Mouse (Mus musculus) layer of hippocampus, adult 8-10 months (tissue): ENCODE results near the gene Oser1. TPM values are rescaled to one million over a fixed set of nuclear protein-coding genes. Genes with fewer than 3 reads are reported as not detected.
"Not testable (repeated sequence)": the region's sequence is repeated elsewhere in the genome, so short reads cannot be mapped to it uniquely, and the experiment has no call there.

Source experiments
- DNase-seq, 2 experiments: peaks; one replicate each; pipeline ENCODE4 v3.0.0; 2022; ENCODE audit warnings: low spot score in 2 of 2
- total RNA-seq, 4 experiments: library from RNA; stranded (reverse); gene quantifications; 2 replicates each; pipeline ENCODE4 v1.2.4; 2022

Oser1 gene
- total RNA-seq, 4 experiments from 2014 or later = 20.1 to 22.9 (median 22.6) TPM

GRCm38 (mm10) chr2:163444017-163444416 lies 19.5 kb upstream of the Oser1 start:
- DNase-seq = no peak

DNA sequence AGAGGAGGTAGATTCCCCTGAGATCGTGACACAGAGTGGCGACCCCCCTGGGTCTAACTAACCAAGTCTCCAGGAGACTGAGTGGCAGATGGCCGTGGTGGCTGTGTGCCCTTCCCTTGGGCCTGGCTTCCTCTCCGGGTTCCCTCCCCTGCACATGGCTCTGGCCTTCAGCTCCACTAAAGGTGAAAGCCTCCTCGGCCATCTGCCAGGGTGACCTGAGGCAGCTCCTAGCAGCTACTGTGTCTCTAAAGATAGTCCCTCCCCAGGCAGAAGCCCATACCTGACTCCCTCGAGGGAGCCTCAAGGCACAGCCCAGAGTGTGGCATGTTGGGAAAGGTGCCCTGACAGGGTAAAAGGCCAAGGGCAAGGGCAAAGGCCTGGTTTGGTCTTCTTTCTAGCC lies 19.0 kb upstream of the Oser1 start:
- no peak for DNase-seq

GRCm38 (mm10) chr2:163439488-163439887 lies 15.0 kb upstream of the Oser1 start:
- no peak for DNase-seq

GRCm38 (mm10) chr2:163438619-163439451 lies 14.3 kb upstream of the Oser1 start:
- no peak for DNase-seq

GRCm38 (mm10) chr2:163438246-163438618 lies 13.7 kb upstream of the Oser1 start, which contains the start of gene Gdap1l1:
Gdap1l1 (plus strand) TSS chr2:163438476.
- peak; percentile 69 to 80 for DNase-seq

GRCm38 (mm10) chr2:163437800-163438199 lies 13.3 kb upstream of the Oser1 start:
- DNase-seq = no peak

DNA sequence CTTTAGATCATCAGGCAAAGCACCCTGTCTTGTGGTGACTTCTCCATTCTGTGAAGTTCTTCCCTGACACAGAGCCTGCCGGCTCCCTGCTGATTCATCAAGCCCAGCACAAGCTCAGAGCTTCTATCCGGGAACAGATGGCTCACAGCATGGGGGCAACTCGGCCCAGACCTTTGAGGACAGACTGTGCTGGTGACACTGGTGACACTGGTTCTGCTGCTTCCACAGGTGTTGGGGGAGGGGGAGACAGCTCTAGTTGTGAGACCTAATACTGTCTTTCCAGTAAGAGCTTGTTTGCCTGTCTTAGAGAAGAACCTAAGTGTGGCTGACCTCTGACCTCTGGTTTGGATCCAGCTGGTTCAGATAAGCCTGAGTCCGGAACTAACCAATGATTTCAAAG lies 9.5 kb upstream of the Oser1 start:
- no peak for DNase-seq

DNA sequence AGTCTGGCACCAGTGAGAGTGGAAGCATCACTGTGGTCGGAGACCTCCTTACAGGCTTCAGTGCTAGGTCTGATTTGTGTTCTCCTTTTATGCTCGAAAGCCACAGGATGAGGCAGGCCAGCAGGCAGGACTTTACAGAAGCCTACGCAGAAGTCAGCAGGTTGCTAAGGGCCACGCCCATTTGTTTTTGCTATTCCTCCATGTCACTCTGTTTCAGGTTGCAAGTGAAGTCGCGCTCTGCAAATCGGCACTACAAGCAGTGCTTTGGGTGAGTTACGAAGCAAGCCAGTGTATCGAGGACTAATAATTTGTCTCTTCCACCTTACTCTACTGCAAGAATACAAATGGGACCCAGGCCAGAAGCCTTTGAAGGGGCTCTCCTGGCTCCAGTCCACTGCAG lies 6.8 kb upstream of the Oser1 start:
- no peak for DNase-seq

DNA sequence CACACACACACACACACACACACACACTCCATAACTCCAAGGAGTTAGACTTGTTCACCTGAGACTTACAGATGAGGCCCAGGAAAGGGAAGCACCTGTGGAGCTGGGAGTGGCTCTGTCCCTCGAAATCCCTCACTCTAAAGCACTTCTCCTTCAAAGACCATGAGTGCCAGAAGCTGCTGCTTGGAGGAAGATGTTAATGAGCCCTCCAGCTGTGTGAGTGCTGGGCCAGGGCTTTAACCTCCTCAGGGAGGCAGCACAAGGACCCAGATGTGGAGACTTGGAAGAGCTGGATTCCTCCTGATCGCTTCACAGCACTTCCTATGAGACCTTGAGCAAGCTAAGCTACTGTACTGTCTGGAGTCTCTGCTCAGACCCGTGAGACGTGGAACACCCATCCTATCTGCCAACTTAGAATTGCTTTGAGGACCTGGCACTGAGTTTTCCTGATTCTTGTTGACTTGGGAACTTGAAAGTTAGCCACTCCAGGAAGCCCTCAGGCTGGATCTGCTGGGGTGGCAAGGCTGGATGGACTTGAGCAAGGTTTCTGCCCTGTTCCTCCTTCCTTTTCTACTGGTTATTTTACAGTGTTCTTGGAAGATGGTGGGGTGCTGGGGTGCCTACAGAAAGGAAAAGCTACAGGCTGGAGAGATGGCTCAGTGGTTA lies 4.0 kb upstream of the Oser1 start:
- DNase-seq = no peak

DNA sequence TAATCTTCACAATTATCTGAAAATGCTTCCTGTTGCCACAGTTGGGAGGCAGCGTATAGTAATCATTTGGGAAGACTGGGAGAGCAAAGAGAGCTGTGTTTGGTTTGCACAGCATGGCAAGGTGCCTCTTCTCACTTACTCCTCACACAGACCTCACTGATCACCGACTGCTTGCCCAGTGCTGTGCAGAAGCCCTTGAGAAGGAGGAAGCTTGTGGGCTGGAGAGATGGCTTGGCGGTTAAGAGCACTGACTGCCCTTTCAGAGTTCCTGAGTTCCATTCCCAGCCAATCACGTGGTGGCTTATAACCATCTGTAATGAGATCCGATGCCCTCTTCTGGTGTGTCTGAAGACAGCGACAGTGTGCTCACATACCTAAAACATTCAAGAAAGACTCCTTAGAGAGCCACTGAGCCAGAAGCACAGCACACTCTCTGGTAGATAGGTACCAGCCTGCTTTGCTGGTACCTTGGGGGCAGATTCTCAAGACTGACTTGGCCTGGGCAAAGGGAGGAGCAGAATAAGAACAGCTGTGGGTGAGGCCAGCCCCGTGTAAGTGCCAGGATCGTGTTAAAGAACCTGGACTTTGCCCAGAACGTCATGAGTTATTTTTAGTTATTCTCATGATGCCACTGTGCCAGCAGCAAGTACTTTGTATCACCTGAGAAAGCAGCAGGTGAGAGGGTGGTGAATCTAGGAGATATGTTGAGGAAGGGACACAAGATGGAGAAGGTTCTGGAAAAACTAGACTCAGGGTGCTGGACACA lies 1.4 kb downstream of the Oser1 start:
- no peak for DNase-seq

DNA sequence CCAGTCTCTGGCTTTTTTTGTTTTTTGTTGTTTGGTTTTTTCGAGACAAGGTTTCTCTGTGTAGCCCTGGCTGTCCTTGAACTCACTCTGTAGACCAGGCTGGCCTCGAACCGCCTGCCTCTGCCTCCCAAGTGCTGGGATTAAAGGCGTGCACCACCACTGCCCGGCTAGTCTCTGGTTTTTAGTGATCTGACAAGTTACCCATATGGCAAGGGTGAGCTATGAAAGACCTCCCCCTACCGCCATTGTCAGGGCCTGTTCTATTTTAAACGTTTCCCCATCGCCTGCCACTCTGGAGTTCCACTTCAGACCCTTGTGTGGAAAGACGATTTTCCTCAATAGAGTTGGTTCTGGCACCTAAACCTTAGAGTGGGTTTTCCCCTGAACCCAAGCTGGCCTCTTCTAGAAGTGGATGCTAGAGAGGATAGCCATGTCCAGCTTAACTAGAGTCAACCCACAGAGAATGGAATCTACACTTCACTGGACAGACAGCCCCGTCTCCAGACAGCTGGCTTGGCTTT lies 4.1 kb downstream of the Oser1 start:
- no peak for DNase-seq

- DNase-seq = peak; percentile 99
These were observed 5.0 kb downstream of the Oser1 start for GRCm38 (mm10) chr2:163419346-163420045.

DNA sequence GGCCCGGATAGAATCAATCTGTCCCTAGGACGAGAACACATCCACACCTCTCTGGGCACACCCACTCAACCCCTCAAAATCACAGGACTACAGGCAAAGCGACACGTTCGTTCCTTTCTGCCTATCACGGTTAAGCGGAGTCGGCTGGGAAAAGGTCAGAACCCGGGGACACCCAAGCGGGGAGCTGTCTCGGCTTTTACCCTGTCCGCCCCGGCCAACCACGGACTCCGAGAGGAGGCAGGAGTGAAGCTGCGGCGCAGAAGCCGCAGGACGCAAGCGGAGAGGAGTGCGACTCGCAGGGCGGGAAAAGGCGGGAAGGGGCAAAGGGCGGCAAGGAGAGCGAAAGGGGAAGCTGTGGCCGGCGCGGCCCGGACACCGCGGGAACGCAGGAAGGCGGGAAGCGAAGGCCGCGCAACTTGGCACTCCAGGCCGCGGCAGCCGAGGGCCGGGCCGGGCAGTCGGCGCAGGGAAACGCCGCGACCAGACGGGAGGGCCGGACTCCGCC lies 5.6 kb downstream of the Oser1 start:
- no peak for DNase-seq

DNA sequence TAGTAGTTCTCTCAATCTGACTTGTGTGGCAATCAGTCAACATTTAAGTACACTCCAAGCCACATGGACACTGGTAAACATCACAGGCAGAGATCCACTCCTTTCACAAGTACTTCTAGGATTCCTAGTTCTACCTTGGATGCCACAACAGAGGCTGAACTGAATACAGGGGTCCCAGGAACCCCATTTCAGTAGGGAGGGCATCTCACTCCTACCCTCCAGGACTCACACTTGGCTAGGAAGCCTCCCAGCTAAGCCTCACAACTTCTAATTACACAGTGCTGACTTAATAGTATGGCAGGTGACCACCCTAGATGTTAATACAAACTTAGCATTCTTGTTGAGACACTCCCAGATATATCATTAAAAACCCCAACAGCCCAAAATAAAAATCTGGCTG lies 6.7 kb downstream of the Oser1 start:
- DNase-seq = no peak

DNA sequence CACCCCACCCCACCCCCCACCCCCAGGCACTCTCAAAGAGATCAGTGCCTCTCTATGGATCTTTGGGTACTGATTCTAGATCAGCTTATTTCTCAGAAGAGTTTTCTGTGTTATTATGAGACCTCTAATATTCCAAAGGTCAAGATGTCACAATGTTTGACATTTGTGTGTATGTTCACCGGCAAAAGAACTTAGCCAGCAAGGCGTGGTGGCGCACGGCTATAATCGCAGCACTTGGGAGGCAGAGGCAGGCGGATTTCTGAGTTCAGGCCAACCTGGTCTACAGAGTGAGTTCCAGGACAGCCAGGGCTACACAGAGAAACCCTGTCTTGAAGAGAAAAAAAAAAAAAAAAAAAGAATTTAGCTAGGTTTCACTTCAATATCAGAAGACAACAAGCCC lies 7.5 kb downstream of the Oser1 start:
- DNase-seq = no peak

DNA sequence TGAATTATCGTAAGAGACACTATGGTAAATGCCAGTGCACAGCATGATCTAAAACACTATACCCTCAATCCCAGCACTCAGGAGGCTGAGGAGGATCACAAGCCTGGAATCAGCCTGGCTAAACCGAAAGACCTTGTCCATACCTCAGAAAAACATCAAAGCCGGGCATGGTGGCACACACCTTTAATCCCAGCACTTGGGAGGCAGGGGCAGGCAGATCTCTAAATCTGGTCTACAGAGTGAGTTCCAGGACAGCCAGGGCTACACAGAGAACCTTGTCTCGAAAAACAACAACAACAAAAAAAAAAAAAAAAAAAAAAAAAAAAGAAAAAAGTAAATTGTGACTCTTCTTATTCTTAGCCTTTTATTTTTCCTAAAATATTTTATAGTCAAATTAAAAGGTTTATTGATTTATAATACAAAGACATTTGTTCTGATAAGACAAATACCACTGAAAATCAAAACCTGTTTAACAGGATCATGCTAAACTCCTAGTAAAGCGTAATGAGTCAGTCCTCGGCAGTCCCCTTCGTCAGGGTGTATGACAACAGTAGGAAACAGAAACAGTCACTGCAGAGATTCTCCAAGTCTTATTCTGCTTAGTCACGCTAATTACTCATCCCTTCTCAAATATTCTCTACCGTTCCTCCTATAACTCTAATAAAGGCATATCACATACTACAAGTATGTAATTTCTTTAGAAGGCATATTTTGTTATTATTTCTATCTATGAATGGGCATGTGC lies 11.5 kb downstream of the Oser1 start:
- DNase-seq = no peak

DNA sequence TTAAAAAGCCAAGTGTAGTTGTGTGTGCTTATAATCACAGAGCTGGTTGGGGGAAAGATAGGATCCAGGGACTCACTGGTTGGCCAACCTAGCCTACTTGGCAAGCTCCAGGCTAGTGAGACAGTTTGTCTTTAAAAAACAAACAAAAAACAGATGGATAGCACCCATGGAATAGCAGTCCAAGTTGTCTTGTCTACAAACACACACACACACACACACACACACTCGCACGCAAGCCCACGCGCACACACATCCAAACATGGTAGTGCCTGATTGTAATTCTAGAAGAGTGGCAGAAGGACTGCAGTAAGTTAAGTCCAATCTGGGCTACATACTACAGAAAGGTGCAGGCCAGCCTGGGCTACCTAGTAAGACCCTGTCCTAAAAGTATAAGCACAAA lies 12.1 kb downstream of the Oser1 start:
- DNase-seq = peak; percentile 35 to 38

DNA sequence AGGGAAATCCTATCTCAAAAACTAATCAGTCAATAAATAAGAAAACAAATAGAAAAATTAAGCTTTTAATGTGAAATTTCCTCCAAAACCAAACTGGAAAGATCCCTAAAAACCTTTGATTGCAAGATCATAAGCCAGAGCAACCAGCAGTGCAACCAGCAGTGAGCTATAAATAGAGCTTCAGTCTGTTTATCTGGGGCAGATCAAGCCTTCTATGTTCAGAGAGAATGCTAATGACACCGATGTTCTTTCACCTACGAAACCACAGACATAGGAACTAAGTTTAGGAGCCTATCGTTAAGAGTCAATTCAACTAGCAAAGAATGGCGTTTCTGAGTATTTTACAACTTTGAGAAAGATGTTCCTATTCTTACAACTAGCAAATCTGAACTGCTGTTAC lies 12.7 kb downstream of the Oser1 start:
- DNase-seq = no peak

GRCm38 (mm10) chr2:163411344-163411743 lies 13.2 kb downstream of the Oser1 start:
- DNase-seq = not testable (repeated sequence)

DNA sequence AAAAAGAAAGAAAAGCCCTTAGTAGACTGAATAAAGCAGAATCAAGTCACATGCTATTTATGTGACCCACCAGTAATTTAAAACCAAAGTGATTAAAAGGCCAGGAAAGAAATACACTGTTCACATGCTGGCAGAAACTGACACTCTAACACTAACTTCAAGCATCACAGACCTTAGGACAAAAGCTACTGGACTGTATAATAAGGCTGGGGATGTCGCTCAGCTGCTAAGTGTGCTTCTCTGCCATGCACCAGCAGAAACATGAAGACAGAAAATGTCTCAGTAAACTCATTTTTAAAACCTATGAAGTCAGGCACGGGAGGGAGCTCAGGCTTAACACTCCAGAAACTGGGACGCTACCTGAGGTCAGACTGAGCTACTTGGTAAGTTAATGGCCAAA lies 14.3 kb downstream of the Oser1 start:
- DNase-seq = no peak
